Mouse (Mus musculus) c-Kit-positive CD71-negative TER-119-negative erythroid progenitor cells, embryonic 14.5 days (primary cell): ENCODE data around the gene Akap7.

Experiments
- DNase-seq: peaks from one replicate; pipeline ENCODE4 v3.0.0-alpha.2; 2013; ENCODE audit warnings: low read depth

Akap7 gene

DNA sequence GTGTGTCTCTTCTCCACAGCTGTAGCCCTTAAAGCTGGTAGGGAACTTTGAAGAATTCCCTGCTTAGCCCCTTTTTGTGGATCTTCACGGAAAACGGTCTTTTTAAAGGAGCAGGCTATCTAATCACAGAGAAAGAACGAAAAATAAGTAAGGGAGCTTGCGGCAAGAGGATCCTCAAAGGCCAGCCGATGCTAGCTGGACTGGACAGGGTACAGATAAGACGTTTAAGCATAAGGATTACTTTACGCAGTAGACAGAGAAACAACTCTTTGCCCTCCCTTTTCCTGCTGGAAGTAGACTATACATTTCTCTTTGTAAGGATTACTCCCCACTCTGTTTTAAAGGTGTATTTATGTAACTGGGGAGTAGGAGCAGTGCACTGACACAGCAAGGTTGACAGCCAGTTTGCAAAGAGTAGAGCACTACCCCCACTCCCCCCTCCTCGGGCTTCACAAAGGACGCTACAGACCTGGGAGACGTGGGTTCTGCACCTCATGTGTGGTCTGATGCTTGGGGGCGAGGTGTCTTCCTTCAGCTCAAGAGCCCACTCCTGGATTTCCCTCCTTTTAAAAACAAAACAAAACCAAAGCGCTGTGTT lies 9.9 kb downstream of the Akap7 start:
- no peak for DNase-seq

DNA sequence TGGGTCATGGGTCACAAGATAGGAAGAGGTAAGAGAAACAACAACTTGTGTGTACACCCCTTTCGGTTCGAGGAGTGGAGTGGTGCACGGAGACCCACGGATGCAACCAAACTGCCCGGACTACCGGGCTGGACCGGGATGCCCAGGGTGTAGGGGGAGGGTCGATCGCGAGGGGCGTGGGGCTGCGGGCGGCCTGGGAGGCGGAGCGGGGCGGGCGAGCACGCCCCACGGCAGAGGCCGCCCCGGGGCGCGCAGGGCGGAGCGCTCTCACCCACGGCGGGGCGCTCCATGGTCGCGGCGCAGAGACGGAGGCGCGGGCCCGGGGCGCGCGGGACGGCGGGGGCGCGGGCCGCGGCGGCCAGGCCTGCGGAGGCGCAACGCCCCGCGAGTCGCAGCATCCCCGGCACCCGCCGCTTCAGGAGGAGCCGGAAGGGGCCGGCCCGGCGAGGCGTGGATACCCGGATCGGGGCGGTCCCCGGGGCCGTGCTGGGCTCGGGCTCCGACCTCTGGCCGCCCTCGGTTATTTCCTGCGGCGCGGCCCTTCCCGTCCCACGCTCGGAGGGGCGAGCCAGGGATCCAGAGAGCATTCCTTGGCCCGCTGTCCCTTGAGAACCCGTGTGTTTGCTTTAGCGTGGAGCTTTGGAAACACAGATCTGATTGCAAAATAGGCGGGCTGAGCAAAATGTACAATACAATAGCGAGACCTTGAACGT lies 10.9 kb downstream of the Akap7 start:
- no peak for DNase-seq

DNA sequence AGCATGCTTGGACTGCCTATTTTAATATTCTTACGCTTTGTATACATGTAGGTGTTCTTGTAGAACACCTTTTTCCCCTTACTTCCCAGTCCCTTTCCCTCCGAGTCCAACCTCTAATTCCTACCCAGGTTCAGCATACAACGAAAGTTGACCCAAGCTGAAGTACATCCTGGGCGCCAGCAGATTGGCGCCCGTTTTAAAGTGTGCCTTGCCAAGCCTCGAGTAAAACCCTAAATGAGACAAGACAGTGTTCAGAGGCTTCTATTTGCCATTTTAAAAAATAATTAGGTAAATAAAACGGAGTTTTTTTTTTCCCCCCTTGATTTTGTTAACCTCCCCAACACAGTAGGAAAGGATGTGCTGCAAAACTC lies 11.4 kb downstream of the Akap7 start:
- DNase-seq, result no peak

DNA sequence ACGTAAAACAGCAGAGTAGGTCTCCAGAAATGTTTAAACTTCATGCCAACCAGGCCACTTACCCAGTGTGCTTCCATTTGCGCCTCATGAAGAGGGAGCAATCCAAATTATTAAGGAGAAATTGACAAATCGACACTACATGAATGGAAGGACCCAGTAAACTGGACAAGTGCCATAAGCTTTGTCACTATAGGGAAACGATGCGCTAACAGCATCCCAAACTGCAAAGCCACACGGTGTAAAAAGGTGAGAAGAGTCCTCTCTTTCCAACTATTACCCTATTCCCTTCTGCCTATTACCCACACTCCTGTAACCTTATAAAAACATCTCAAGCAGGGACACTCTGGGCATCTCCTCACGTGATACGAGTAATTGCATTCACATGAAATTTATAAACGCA lies 11.8 kb downstream of the Akap7 start:
- no peak for DNase-seq

DNA sequence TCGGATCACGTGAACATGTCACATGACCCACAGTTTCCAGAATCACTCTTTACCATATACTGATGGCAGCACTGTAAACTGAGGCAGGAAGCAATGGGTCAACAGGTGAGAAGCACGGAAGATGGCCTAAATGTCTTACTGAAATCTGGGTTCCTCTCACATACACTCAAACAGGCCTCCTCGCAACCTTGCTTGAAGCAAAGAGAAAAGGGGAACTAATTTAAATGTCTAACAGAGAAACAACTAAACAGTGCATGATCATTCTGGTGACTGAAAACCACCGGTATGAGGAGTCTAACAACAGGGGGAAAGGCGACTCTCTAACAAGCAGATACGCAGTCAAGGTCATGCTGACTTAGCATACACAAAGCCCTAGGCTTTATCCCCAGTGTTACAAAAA lies 12.7 kb downstream of the Akap7 start:
- no peak for DNase-seq

DNA sequence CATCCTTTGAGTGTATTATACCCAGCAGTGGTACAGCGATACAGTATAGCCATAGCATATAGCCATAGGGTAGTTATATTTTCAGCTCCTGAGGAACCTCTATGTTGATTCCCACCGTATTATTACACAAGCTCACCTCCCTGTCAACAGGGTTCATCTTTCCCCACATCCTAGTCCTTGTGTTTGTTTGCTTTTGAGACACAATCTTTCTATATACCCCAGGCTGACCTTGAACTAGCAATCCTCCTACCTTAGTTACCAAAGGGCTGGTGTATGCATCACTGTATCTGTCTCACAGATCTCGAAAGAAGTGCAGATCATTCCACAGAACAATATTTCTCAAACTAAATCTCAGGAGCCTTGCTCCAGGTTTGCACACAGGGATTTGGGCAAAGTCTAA lies 13.9 kb downstream of the Akap7 start:
- DNase-seq, result no peak

DNA sequence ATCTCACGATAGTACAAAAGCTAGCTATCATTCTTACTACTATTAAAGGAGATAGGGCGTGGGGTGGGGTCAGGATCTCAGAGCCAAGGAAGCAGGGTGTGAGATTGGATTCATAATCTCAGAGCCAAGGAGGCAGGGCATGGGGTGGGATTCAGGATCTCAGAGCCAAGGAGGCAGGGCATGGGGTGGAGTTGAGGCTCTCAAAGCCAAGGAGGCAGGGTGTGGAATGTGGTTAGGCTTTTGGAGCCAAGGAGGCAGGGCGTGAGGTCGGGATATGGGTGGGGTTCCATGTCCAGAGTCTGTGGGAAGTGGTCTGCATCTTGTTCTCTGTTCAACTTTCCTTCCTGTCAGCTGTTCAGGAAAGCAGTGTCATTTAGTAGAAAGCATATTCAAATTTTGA lies 16.6 kb downstream of the Akap7 start:
- DNase-seq, result no peak

DNA sequence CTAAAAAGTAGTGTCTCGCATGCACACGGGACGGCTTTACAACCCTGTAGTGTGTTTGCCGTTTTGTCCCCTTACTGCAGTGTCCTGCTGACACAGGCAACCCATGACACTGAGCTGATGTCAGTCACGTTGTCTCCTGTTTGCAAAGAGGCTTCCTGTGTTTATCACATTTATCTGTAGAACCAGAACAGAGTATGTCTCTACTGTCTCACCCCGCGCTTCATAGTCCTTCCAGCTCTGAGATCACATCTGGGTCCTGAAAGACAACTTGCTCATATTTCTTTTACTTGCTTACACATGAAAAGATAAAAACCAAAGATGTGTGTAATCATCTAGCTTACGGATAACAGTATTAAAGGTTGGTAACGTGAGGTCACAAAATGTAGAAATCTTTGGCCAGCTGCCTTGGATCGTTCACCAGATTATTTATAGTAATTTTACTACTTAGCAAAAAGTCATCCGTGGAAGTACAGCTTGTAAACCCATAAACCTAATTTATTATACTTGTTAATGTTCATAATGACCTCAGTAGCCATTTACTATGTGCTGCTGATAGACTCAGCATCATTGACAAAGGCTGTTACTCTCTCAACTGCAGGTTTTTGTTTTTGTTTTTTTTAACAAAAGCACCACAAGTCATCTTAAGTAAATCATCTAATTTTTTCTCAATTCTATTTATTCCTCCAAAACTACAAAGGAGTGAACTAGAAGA lies 22.4 kb downstream of the Akap7 start:
- DNase-seq, result no peak

DNA sequence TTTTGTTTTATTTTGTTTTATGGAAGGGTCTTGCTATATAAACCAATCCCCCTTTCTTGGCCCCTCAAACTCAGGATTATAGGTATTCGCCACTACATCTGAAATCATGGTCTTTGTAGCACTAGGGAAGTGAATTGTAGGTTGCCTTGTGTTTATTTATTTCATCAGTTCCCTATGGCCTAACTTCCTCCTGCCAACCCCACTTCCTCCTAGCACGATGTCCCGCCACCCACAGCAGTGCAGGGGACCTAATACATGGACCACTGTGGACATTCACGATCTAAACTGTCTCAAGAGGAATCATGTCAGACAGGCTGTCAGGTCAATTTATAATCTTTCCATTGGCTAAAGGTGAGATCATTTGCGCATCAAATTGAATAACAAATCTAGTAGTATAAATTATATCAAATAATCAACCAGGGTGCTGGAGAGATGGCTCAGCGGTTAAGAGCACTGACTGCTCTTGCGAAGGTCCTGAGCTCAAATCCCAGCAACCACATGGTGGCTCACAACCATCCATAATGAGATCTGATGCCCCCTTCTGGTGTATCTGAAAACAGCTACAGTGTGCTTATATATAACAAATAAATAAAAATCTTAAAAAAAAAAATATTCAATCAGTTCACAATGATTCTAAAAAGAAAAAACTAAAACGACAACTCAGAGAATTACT lies 23.1 kb downstream of the Akap7 start:
- no peak for DNase-seq

DNA sequence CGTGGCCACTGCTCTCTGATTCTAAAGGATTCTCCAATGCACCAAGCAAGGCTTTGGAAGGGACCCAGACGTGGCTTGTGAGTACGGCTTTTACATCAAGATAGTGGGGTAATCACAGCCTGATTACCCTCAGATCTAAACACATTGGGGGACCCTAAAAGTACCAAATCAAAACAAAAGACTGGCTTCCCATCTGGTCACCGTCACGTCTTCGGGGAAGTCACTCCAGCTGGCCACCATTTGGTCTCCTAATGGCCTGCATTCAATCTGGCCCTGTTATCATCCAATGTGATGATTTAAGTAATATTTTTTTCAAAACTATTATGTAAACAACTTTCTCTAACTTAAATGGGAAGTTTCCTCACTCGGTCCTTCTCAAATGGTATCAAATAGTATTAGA lies 24.3 kb downstream of the Akap7 start:
- DNase-seq, result no peak

DNA sequence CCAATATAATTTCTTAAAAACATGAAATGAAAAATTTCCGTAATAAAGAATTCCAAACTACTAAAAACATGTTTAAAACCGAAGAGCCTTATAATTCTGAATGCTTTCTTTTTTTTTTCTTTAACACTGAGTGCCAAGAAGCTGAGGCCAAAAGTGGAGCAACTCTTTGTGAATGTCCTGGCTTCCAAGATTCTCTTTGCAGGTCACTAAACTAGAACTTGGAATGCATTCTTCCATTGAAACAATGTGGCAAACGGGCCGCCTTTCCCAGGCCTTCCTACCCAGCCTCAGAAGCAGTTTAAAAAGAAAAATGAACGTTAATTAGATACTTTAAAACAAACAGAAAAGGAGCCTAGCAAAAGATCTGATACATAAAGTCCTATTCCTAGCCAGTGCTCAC lies 27.5 kb downstream of the Akap7 start:
- no peak for DNase-seq

DNA sequence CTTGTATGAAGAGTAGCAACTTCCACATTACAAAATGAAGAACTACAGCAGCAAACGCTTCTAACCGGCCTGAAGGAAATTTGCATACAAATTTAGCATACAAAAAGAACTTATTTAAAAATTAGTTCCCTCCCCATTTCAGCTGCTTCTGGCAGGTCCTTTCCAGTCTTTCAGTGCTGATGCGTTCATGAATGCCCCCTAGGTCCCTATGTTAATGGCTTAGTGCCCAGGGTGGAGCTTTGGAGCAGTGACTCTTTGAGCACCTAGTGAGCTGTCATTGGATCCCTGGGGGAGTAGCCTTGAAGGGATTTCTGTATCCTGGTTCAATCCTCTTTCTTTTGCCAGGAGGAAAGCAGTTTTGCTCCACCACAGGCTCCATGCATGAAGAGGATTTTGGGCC lies 28.3 kb downstream of the Akap7 start:
- DNase-seq, result no peak

DNA sequence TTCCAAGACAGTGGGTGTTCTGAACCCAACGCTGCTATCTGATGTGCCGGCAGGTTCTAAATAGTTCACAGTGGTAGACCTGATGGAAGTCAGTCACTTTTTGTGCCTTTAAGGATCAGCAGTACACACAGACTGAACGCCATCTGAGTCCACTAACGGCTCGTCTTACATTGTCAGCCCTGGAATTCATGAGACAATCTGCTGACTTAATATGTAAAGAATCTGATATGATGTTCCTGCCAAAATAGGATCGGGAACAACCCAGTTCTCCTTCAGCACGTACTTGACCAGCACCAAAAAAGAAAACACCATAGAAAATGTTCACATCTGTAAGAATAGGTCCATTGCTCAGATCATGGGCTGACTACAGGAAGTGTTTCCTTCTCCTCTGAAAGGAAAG lies 32.2 kb downstream of the Akap7 start:
- DNase-seq, result no peak

DNA sequence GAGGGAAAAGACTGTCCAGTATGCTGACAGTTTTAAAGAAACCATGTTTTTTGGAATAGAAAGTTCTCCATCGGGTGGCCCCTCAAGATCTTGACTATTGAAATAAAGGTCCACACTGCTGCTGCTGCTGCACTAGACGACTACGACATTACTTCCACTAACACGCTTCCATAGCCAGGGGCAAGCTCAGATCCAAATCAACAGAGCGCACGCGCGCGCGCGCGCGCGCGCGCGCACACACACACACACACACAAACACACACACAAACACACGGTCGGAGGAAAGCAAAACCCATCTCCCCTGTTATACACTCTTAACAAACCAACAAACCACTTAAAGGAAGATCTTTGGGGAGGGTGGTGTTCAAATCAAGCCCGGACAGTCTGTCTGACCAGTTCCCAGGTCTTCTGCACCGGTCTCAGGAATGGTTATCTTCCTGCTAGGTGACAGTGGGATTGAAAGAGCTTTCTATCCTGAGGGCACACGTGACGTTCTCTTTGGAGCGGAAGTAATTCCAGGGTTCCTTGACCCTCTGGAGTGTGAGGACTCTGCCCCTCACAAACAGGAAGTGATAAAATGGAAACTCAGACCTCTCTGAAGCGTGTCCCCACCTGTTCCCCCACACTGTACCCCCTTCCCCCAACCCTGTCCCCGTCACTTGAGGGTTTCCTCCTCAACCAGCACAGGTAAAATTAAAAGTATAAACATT lies 32.9 kb downstream of the Akap7 start:
- DNase-seq, result no peak

DNA sequence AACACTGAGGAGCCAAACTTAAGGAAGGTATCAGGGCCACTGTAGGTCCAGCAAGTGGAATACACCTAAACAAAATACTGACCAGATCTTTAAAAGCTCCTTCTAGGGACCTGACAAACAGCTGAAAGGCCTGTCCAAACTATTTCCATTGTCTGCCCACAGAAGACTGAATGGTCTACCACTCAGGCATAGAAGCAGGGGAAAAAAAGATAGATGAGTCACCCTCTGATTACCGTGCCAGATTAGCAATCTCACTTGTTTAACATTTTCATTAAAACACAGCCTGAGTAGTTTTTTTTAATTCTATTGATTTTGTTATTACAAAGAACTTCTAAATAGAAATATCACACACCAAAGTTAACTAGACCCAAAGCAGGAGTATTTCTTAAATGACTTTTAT lies 33.9 kb downstream of the Akap7 start:
- DNase-seq, result no peak

DNA sequence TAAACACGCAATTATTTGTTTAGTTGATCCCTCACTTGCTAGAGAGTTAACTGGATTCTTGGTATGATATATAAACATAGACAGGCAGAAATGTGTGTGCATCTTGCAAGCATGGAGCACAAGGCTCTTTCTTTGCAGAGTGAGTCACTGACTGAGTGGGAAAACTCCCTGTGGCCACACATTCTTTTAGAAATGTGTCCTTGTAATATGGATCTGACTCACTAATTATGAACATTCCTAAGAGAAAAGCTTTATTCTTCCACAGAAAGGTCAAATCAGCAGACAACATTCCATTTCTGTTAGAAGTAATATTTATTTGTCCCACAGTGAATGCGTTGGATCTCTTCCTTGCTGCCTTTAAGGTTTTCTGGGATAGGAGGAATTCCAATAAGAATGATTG lies 35.9 kb downstream of the Akap7 start:
- DNase-seq, result no peak

DNA sequence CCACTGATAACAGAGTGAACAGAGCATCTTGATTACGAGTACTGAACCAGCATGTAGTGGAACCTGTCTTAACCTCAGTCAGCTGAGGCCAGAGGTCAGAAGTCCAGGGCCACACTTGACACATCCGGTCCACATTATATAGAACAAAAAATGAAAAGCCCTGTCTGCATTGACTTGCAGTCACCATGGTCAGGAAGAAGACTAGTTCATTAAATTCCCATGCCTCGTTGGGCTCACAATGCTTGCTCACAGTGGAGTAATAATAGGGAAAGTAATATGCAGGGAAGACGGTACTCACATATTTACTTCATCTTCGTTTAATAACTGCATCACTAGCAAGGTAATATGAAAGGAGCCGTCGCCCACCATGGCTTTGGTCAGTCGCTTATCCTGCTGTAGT lies 36.5 kb downstream of the Akap7 start:
- DNase-seq, result no peak

DNA sequence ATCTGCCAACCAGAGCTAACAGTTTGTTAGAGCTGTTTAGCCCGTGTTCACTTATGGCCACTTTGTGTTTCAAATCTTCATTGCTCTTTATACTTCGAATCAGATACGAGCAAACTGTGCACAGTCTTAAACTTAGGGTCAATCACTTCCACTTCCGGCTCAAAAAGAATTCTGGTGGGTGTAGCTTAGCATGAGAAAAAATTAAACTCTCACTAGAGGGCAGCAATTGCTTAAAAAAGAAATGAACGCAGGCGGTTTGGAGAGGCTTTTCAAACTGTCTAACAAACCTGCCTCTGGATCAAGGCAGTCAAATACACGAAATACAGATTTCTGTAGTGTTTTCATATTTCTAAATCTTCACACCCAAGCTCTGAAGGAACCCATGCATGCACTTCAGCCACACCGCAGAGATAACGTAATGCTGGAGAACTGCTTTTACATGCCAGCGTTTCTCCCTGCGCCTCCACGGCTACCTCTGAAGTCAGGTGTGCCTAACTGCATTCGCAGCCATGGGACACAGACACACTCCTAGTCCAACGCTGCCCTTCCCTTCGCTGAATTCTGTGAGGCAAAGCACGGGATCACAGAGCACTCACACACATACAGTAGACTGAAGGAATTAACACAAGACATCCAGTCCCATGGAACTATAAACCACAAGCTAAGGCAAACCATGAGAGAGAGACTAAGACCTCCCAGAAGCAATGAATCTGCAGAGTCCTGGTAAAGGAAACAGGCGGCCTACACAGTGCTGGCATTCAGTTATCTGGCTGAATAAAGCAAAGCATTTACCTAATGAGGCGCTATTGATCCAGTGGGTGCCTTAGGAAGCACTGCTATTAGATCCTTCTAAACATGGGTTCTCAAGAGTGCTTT lies 39.0 kb downstream of the Akap7 start:
- DNase-seq, result peak; percentile 43

DNA sequence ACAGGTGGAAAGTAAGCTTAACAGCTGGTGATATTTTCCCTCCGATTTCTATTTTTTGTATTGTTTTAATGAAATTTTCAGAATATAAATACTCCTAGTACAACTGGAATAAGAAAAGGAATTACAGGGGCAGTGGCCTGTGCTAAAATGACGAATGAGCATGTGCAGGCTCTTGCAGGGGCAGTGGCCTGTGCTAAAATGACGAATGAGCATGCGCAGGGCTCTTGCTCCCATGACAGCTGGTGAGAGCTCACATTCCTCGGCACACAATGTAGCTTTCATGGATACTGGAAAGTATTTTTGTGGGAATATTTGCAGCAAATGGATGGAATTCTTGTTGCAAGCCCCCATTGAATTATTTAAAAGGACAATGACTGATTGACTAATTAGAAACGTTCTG lies 46.5 kb downstream of the Akap7 start:
- no peak for DNase-seq

DNA sequence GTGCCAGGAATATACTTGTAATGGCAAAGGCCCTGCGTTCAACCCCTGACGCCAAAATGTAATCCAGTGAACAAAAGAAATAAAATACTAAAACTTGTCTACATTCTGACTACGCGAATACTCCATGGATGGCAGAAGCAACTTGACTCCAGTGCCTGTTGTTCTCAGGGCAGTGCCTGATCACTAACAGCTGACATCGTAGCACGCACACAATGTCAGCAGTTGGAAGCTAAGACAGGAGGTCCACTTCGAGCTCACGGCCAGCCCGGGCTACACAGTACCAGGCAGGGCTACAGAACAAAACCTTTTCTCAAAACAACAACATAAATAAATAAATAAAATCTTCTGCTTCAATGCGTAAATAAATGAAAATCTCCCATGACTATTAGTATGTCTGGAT lies 46.9 kb downstream of the Akap7 start:
- no peak for DNase-seq

DNA sequence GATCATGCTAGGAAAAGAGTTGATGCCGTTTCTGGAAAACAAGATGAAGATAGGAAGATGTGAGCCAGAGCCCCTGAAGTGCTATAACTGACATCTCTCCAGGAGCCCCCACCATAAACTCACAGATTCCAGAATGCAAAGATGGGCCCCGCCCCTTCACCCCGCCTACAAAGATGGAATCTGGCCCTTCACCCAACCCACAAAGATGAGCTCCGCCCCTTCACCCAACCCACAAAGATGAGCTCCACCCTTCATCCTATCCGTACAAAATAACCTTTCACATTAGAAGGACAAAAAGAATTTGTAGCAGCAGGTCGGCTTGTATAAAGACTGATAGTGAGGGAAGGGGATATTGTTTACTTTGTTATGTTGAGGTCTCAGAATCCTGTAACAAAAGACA lies 49.5 kb downstream of the Akap7 start:
- no peak for DNase-seq

DNA sequence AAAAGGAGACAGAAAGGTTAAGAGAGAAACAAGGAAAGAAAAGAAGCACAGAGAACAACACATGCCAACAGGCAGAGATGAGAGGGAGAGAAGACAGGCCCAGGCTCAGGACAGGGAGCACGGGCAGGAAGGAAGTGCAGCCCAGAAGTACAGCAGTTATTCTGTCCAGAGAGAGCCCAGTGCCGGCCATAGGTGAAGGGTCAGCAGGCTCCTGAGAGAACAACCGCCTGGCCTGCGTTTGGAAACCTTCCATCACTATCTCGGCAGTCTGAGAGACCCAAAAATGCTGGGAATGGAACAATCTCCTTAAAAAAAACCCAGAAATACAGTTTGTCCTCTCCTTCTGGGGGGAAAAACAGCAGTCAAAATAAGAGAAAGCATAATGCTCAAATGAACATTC lies 50.2 kb downstream of the Akap7 start:
- DNase-seq, result no peak
